ENCODE assay signal across 24 mouse cellular contexts in genomic region chr4:140063153-140063671, GRCm38 (mm10).
"Had no signal": no experiment of that assay in that cellular context is flagged by ENCODE, and none has a peak within 500 bp of the region (broad histone marks: within the 10 kb centered on the region; RNA-seq: fewer than 3 reads in every experiment).

No protein-coding gene starts in this region.

- ATAC-seq: inflammation-experienced regulatory T-cells, adult 6 months; intestine, embryonic 15.5 days; intestine, postnatal 0 days; liver, postnatal 0 days had no signal

- H3K4me1 ChIP-seq: heart, embryonic 10.5 days; heart, embryonic 12.5 days; hindbrain, embryonic 15.5 days; intestine, embryonic 15.5 days; liver, embryonic 15.5 days had no signal

- H3K36me3 ChIP-seq: heart, embryonic 10.5 days; heart, embryonic 12.5 days; hindbrain, embryonic 13.5 days; hindbrain, embryonic 15.5 days; intestine, embryonic 15.5 days; limb, embryonic 12.5 days; liver, embryonic 13.5 days; liver, embryonic 15.5 days had no signal

- DNase-seq: gastrocnemius, adult 2 months; gastrocnemius, postnatal 10 days; gastrocnemius, postnatal 25 days; heart, adult 18-20 months; heart, postnatal 10 days; heart, postnatal 4 days; kidney, adult 2 months; kidney, postnatal 10 days; liver; liver, embryonic 13.5 days; liver, postnatal 0 days; lung, adult 2 months had no signal

- H3K4me2 ChIP-seq: heart, embryonic 12.5 days; hindbrain, embryonic 13.5 days; hindbrain, embryonic 15.5 days; intestine, embryonic 15.5 days; limb, embryonic 12.5 days; liver, embryonic 11.5 days; liver, embryonic 13.5 days; liver, embryonic 15.5 days had no signal

- H3K9ac ChIP-seq: heart, embryonic 12.5 days; hindbrain, embryonic 13.5 days; hindbrain, embryonic 15.5 days; intestine, embryonic 15.5 days; limb, embryonic 12.5 days; liver, embryonic 13.5 days; liver, embryonic 15.5 days; liver, postnatal 0 days had no signal

- H3K4me3 ChIP-seq: gastrocnemius, adult 2 months; heart, embryonic 10.5 days; heart, embryonic 12.5 days; hindbrain, embryonic 13.5 days; hindbrain, embryonic 15.5 days; intestine, embryonic 15.5 days; layer of hippocampus, adult 2 months; left cerebral cortex, adult 2 months; limb, embryonic 12.5 days; liver, embryonic 13.5 days; liver, embryonic 15.5 days had no signal

- H3K27me3 ChIP-seq: hindbrain, embryonic 13.5 days; hindbrain, embryonic 15.5 days; intestine, embryonic 15.5 days; liver, embryonic 13.5 days; liver, embryonic 15.5 days had no signal

- H3K9me3 ChIP-seq: heart, embryonic 10.5 days; heart, embryonic 12.5 days; hindbrain, embryonic 13.5 days; hindbrain, embryonic 15.5 days; intestine, embryonic 15.5 days; liver, embryonic 15.5 days had no signal

- H3K27ac ChIP-seq: gastrocnemius, adult 2 months; heart, embryonic 10.5 days; hindbrain, embryonic 13.5 days; hindbrain, embryonic 15.5 days; intestine, embryonic 15.5 days; layer of hippocampus, adult 2 months; left cerebral cortex, adult 2 months; limb, embryonic 12.5 days; liver, embryonic 13.5 days; liver, embryonic 15.5 days had no signal
